Mouse (Mus musculus): ENCODE data around the gene Tsc1.

Gene Tsc1

GRCm38 (mm10) chr2:28613599-28613998 lies 27.4 kb upstream of the Tsc1 start:
- no peak for DNase-seq (ENCODE audit: low read depth, low spot score)

- DNase-seq (ENCODE audit: low read depth, low spot score) = peak; percentile 9
Observed at GRCm38 (mm10) chr2:28616358-28616757, 24.7 kb upstream of the Tsc1 start.

DNA sequence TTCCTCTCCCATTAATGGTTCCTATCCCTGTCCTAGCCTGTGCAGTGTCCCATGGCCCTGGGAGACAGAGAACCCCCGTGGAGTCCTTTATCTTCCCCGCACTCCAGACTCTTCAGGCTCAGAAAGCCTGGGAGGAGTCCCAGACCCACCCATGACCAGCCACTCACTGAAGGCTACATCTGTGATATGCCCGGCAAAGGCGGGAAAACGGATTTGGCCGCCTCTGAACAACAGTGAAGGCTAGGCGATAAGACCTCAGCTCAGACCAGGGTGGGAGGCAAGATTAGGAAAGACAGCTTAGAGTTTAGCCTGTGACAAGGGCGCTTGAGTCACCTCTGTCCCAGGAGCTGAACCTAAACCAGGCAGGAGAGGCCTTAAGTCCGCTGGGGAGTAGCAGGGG lies 24.2 kb upstream of the Tsc1 start:
- no peak for DNase-seq (ENCODE audit: low read depth, low spot score)

GRCm38 (mm10) chr2:28617498-28618486 lies 23.2 kb upstream of the Tsc1 start:
- DNase-seq (ENCODE audit: low read depth, low spot score) = no peak

DNA sequence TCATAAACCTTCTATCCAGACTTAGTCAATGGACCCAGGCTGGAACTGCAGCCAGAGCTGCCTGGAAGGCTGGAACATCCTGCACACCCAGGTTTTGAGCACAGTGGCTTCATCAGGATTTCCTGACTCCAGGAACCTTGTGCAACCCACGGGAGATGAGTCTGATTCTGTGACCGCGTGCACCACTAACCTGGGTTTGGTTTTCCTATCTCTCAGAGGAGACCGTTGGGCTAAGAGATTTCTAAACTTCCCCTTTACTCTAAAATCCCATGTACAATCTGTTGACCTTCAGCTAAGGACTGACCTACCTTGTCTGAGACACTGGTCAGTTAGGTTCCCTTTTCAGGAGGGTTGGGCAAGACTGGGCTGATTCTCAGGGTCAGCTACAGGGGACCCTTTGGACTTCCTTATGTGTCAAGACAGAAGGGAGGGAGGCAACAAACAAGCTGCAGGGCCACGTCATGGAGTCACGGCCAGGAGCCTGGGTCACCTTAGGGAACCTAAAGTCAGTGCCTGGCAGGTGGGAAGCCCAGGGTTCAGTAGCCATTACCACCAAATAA lies 22.2 kb upstream of the Tsc1 start:
- no peak for DNase-seq (ENCODE audit: low read depth, low spot score)

- no peak for DNase-seq (ENCODE audit: low read depth, low spot score)
Observed at GRCm38 (mm10) chr2:28619369-28619768, 21.7 kb upstream of the Tsc1 start.

DNA sequence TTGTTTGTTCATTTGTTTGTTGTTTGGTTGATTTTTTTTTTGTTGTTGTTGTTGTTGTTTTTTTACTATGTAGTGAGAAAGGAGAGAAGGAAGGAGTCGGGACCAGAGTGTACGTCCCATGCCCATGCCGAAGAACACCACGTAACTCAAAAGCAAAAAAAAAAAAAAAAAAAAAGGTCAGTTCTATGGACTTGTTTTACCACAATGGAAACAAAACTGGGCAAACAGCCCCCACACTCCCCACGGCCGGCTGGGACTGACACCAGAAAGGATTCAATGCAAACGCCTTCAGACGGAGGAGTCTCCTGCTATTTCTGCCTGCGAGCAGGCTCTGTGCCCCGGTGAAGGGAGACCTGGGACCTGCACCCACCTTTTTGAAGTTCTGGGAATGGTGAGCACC lies 20.5 kb upstream of the Tsc1 start:
- DNase-seq (ENCODE audit: low read depth, low spot score) = no peak

GRCm38 (mm10) chr2:28621111-28621510 lies 19.9 kb upstream of the Tsc1 start:
- DNase-seq (ENCODE audit: low read depth, low spot score) = no peak

DNA sequence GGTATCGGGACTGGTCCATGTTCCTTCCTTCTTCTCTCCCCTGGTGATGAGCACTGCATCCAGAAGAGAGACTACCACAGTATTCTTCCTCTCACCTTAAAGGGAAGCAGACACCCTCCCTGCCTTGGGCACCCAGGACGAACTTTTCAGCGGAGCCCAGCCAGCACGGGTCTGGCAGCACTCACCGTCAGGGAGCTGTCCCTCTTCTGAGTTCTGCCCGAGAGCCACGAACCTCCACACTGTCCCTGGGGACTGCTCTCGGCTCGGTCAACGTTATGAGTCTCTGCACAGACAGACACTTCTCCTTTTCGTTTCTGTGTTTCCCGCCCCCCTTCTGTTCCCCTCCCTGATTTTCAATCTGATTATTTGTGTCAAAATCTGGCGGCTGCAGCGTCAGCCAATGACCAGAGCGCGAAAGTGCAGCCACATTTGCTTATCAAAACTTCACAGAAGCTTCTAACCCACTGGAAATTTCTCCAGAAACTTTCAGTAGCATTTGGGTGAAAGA lies 19.3 kb upstream of the Tsc1 start, which contains the start of gene Gfi1b:
Gene Gfi1b (minus strand): TSS at position 319 of the 508 bp plus-strand sequence.
- DNase-seq (ENCODE audit: low read depth, low spot score) = no peak

DNA sequence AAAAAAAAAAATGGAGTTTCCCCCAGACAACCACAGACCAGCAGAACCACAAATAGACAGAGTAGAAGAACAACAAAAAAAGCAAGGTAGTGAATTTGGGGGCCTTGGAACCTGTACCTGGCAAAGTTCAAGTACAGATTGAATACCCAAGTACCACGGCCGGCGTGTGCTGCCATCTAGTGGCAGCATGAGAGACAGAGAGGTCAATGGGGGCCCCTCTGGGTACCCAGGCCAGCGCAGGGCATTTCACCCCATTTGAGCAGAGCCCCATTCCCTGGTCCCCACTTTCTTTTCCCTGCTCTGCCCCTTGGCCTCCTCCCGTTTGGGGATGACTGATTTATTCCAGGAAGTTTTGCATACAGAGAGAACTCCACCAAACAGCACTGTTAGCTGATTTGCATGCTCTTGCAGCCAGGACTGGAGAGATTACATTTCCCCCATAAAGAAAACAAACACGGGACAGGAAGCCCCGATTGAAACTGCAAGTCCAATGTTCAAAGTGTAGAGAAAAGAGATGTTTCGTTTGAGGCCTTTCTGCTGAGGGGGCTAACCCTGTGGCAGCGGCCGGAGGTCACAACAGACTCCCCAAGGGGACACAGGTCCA lies 18.4 kb upstream of the Tsc1 start:
- peak; percentile 15 for DNase-seq (ENCODE audit: low read depth, low spot score)

DNA sequence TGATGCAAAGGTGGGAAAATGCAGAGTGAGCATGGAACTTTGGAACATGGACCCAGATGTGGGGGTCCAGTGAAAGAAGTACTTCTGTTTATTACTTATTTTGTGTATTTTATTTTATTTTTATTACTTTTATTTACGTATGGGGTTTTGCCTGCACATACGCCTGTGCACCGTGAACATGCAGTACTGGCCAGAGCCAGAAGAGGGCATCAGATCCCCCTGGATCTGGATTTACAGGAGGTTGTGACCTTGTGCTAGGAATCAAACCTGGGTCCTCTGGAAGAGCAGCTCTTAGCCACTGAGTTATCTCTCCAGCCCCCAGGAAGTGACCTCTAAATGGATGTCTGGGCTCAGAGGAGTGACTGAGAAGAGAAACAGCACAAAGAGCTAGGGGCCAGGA lies 16.2 kb upstream of the Tsc1 start:
- no peak for DNase-seq (ENCODE audit: low read depth, low spot score)

- DNase-seq (ENCODE audit: low read depth, low spot score) = no peak
Observed at GRCm38 (mm10) chr2:28626038-28626437, 15.0 kb upstream of the Tsc1 start.

DNA sequence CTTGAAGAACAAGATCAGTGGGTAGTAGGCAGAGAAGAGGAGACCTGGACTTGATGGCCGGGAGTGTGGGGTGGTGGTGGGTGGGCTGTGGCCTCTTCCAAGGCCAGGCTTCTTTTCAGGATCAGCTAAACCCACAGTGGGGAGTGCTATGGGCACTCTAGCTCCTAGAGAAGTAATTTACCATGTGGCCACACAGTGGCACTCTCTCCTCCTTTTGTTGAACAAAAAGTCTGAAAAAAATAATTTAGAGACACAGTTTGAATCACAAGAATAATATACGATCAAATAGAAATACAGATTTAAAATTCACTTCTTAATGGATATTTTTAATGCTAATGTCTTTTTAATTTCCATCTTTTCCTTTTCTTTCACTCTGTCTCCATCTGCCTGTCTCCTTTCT lies 13.0 kb upstream of the Tsc1 start:
- peak; percentile 32 for DNase-seq (ENCODE audit: low read depth, low spot score)

GRCm38 (mm10) chr2:28629911-28630381 lies 11.1 kb upstream of the Tsc1 start:
- DNase-seq (ENCODE audit: low read depth, low spot score) = no peak

DNA sequence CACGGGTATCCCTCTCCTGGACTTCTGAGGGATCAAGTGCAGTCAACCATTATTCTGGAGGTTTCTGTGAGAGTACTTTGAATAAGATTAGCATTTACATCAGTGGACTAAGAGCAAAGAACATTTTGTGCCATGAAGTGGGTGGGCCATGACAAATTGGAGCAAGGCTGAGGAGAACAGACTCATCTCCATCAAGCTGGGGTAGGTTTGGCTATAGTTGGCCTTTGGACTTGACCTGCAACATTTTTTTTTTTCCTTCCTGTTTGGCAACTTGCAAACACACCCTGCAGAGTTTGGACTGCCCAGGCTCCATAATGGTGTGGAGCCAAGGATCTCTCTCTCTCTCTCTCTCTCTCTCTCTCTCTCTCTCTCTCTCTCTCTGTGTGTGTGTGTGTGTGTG lies 8.4 kb upstream of the Tsc1 start:
- no peak for DNase-seq (ENCODE audit: low read depth, low spot score)

DNA sequence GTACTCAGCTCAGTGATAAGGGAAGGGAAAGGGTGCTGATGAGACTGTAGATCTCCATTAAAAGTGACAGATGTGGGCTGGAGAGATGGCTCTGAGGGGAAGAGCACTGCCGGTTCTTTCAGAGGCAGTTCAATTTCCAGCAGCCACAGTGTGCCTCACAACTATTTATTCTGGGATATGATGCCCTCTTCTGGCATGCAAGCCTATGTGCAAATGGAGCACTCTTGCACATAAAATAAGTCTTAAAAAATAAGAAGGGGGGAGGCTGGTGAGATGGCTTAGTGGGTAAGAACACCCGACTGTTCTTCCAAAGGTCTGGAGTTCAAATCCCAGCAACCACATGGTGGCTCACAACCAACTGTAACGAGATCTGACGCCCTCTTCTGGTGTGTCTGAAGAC lies 7.9 kb upstream of the Tsc1 start:
- DNase-seq (ENCODE audit: low read depth, low spot score) = peak; percentile 24

GRCm38 (mm10) chr2:28635199-28635598 lies 5.8 kb upstream of the Tsc1 start:
- DNase-seq (ENCODE audit: low read depth, low spot score) = no peak

DNA sequence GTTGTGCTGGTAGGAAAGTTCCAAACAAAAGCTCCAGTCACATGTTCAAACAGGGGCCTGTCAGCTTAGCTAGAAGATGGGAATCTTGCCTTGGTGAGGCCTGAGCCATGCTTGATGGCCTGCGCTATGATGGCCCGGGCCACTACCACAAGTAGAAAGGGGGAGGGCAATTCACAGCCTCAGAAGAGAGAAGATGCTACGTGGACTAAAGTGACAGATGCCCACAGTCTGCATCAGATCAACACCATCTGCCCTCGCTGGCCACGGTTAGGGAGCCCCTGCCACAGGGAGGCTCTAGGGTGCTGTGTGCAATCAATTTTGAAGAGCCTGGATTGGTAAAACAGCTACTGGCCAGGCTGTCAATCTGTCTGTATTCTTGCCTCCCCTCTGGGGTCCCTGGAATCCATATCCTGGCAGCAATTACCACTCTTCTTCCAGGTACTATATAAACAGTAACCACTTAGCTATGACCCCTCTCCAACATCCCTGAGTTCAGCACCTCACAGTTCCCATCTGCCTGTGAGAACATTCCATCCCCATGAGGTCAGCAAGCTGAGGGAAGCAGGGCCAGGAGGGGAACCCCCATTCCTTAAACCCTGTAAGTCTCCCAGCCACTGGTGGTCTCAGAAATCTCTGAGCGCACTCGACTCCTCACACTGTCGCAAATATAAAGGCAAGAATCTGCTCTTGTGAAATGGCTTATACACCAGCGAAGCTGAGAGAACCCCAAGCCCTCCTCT lies 3.8 kb upstream of the Tsc1 start:
- DNase-seq (ENCODE audit: low read depth, low spot score) = no peak

DNA sequence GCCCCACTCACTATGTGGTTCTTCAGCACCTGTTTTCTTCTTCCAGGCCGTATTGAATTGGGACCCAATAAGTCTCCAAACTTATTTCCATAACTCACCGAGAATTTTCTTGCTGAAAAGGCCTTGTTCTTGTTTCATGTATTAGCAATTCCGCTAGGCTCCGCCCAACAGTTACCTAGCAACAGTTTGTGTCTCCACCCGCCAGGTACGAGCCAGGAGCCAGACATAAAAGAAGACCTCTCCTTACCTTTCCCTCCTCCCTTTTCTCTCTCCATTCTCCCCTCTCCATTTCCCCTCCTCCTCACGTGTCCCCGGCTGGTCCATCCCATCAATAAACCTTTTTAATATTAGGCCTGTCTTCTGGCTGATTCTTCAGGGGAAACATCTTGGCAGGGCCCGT lies 2.7 kb upstream of the Tsc1 start:
- DNase-seq (ENCODE audit: low read depth, low spot score) = no peak

DNA sequence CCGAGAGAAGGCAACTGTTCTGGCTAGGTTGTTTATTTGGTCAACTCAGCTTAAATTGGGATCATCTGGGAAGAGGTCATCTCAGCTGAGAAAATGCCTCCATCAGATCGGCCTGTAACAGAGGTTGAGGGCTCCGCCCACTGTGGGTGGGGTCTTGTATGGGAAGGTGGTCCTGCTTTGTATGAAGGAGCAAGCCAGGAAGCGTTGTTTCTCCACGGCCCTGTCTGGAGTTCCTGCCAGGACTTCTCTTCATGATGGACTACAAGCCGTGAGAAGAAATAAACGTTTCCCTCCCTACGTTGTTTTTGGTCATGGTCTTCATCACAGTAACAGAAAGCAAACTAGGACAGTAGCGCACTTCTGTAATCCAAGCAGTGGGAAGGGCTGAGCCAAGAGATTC lies 2.1 kb upstream of the Tsc1 start:
- no peak for DNase-seq (ENCODE audit: low read depth, low spot score)

DNA sequence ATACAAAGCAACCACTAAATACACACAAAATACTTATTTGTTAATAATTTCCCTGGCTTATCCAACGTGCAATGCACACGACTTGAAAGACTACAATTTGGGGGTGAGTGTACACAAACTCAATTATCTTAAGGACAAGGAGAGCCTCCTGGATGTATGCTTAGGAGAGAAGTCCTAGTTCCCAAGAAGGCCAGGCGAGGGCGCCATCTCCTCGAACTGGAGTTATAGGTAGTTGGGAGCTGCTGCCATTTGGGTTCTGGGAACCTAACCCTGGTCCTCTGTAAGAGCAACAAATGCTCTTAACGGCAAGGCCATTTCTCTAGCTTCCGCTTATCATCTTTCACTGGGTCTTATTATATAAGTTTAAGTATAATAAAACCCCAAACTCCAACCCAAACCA lies 1.2 kb upstream of the Tsc1 start:
- DNase-seq (ENCODE audit: low read depth, low spot score) = peak; percentile 42

All from brain, adult 2 months (tissue).